Mouse (Mus musculus): ENCODE measurements around the gene Sf1.

- TF ChIP-seq CTCF (IDR thresholded peaks at IDR 0.05; ENCODE audit: low read depth, low read length) (no peak), POLR2A (IDR thresholded peaks at IDR 0.05; ENCODE audit: insufficient read depth, low read length) (no peak)
Observed at GRCm38 (mm10) chr19:6390251-6390650, 26.8 kb downstream of the Sf1 start.
